Mouse (Mus musculus) intestine, postnatal 0 days (tissue): ENCODE results near the gene Stat3. TPM values are rescaled to one million over a fixed set of nuclear protein-coding genes. Genes with fewer than 3 reads are reported as not detected.

Experiments
- ATAC-seq: fragments of 200-750 bp; cut with Nextera tagmentation; 2 replicates; pipeline ENCODE4 v1.8.0; 2017; ENCODE audit warnings: mild to moderate bottlenecking, moderate TSS enrichment, moderate library complexity
- H3K27ac ChIP-seq: fragments of 300-500 bp; sonication (generic); 2 replicates; pipeline ENCODE4 v1.5.1; 2014; ENCODE audit warnings: mild to moderate bottlenecking, low read depth, low read length, moderate library complexity
- H3K27me3 ChIP-seq: fragments of 300-500 bp; sonication (generic); replicated peaks from 2 replicates; pipeline ENCODE4 v1.6.1; 2014; ENCODE audit warnings: low read length, mixed read lengths; ENCODE audit not compliant: control insufficient read depth, insufficient read depth
- H3K36me3 ChIP-seq: fragments of 300-500 bp; sonication (generic); 2 replicates; pipeline ENCODE4 v1.6.1; 2014; ENCODE audit warnings: mild to moderate bottlenecking, moderate library complexity; ENCODE audit not compliant: control insufficient read depth, insufficient read depth
- H3K4me1 ChIP-seq: fragments of 300-500 bp; sonication (generic); replicated peaks from 2 replicates; pipeline ENCODE4 v1.6.1; 2014; ENCODE audit warnings: antibody characterized with exemption, low read length, mixed read lengths; ENCODE audit not compliant: control insufficient read depth, insufficient read depth
- H3K4me2 ChIP-seq: fragments of 300-500 bp; sonication (generic); replicated peaks from 2 replicates; pipeline ENCODE4 v1.6.1; 2014; ENCODE audit warnings: low read depth, mild to moderate bottlenecking, moderate library complexity
- H3K4me3 ChIP-seq: fragments of 300-500 bp; sonication (generic); 2 replicates; pipeline ENCODE4 v1.5.1; 2014; ENCODE audit warnings: low read depth, low read length
- H3K9ac ChIP-seq: fragments of 300-500 bp; sonication (generic); 2 replicates; pipeline ENCODE4 v1.6.1; 2014; ENCODE audit warnings: mild to moderate bottlenecking, low read depth, low read length
- H3K9me3 ChIP-seq: fragments of 300-500 bp; sonication (generic); 2 replicates; pipeline ENCODE4 v1.6.1; 2016; ENCODE audit warnings: mixed run types; ENCODE audit not compliant: control insufficient read depth
- CTCF ChIP-seq: sonication (generic); IDR thresholded peaks from 2 replicates; pipeline ENCODE4 v1.5.1; 2016; ENCODE audit warnings: low read depth, mild to moderate bottlenecking, control low read depth, antibody characterized with exemption, moderate library complexity
- WGBS: fragments of 180-500 bp; shearing (Covaris S2); extraction: QIAGEN DNeasy Blood & Tissue Kit; methylation state at CpG from one replicate; pipeline ENCODE4 v1.1.7; 2014; 5-methylcytosine and 5-hydroxymethylcytosine counted together
- polyA plus RNA-seq: library from polyadenylated mRNA; unstranded; fragments of >200 nt; fragmentation: Nextera tagmentation; extraction: Ambion mirVana; gene quantifications from 2 replicates; pipeline ENCODE4 v1.2.1, GENCODE M21; 2015

Stat3 gene
- polyA plus RNA-seq, 1 experiment from 2014 or later = 61.2 TPM

GRCm38 (mm10) chr11:100962371-100962911 is 23.1 kb upstream of the Stat3 start:
- WGBS = 57% methylated on average over 9 of the region's 9 CpGs
- Histone ChIP-seq H3K9me3 (no peaks in the 10 kb centered on the region), H3K4me1 (peaks cover 7% of the 10 kb centered on the region; the same call in 1 of the 2 replicates), H3K4me2 (0 out of 2 replicates have a peak overlapping the region, but pooled peaks have one; percentile 9), H3K27me3 (peaks cover 10% of the 10 kb centered on the region; the same call in 1 of the 2 replicates), H3K4me3 (no peak overlapping the region), H3K9ac (peak overlapping the region; percentile 26; the same call in 1 of the 2 replicates), H3K27ac (peak overlapping the region; percentile 57; the same call in 1 of the 2 replicates), H3K36me3 (peaks cover 7% of the 10 kb centered on the region; the same call in 1 of the 2 replicates)
- peak; percentile 20; the same call in 1 of the 2 replicates for ATAC-seq
- no peak for TF ChIP-seq CTCF

- 28% methylated on average over 6 of the region's 6 CpGs for WGBS
- Histone ChIP-seq H3K9me3 (no peaks in the 10 kb centered on the region), H3K9ac (no peak overlapping the region), H3K4me2 (peak overlapping the region; percentile 13; the same call in 1 of the 2 replicates), H3K4me3 (no peak overlapping the region), H3K27ac (no peak overlapping the region), H3K36me3 (peaks cover 12% of the 10 kb centered on the region; the same call in 1 of the 2 replicates), H3K4me1 (peaks cover 7% of the 10 kb centered on the region; the same call in 1 of the 2 replicates), H3K27me3 (peaks cover 10% of the 10 kb centered on the region; the same call in 1 of the 2 replicates)
- TF ChIP-seq CTCF = no peak
- peak; percentile 32; the same call in 1 of the 2 replicates for ATAC-seq
Measured at GRCm38 (mm10) chr11:100960540-100960939, 21.2 kb upstream of the Stat3 start.

GRCm38 (mm10) chr11:100959826-100960225 is 20.5 kb upstream of the Stat3 start:
- TF ChIP-seq CTCF = no peak
- Histone ChIP-seq H3K27me3 (peaks cover 10% of the 10 kb centered on the region; the same call in 1 of the 2 replicates), H3K27ac (0 out of 2 replicates have a peak overlapping the region, but pooled peaks have one; percentile 0), H3K9me3 (no peaks in the 10 kb centered on the region), H3K9ac (no peak overlapping the region), H3K4me3 (peak overlapping the region; percentile 25; the same call in 1 of the 2 replicates), H3K36me3 (peaks cover 16% of the 10 kb centered on the region; the same call in 1 of the 2 replicates), H3K4me2 (peak overlapping the region; percentile 51), H3K4me1 (peaks cover 7% of the 10 kb centered on the region; the same call in 1 of the 2 replicates)
- ATAC-seq = no peak
- WGBS = 34% methylated on average over 3 of the region's 3 CpGs

DNA sequence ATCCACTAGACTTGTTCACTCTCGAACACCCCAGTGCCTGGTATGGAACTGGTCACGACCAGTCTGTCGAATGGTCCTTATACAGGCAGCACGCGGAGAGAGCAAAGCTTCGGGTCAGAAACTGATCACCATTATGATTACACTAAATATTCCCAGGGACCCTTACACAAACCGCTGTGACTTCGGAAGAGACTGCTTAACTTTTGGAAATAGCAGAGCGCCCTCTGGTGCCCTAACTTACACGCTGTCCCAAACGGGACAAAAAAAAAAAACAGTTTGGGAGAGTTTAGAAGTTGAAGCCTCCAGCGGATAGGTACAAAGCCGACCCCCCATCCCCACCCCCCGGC is 20.1 kb upstream of the Stat3 start:
- peaks cover 10% of the 10 kb centered on the region; the same call in 1 of the 2 replicates for H3K27me3 ChIP-seq
- H3K9ac ChIP-seq = no peak overlapping the region
- peaks cover 16% of the 10 kb centered on the region; the same call in 1 of the 2 replicates for H3K36me3 ChIP-seq
- peak overlapping the region; percentile 51 for H3K4me2 ChIP-seq
- H3K4me1 ChIP-seq = peaks cover 7% of the 10 kb centered on the region; the same call in 1 of the 2 replicates
- peak overlapping the region; percentile 25 for H3K4me3 ChIP-seq
- H3K27ac ChIP-seq = no peak overlapping the region
- ATAC-seq = no peak
- no peaks in the 10 kb centered on the region for H3K9me3 ChIP-seq
- WGBS = 6% methylated on average over 14 of the region's 14 CpGs
- TF ChIP-seq CTCF = peak; percentile 72

DNA sequence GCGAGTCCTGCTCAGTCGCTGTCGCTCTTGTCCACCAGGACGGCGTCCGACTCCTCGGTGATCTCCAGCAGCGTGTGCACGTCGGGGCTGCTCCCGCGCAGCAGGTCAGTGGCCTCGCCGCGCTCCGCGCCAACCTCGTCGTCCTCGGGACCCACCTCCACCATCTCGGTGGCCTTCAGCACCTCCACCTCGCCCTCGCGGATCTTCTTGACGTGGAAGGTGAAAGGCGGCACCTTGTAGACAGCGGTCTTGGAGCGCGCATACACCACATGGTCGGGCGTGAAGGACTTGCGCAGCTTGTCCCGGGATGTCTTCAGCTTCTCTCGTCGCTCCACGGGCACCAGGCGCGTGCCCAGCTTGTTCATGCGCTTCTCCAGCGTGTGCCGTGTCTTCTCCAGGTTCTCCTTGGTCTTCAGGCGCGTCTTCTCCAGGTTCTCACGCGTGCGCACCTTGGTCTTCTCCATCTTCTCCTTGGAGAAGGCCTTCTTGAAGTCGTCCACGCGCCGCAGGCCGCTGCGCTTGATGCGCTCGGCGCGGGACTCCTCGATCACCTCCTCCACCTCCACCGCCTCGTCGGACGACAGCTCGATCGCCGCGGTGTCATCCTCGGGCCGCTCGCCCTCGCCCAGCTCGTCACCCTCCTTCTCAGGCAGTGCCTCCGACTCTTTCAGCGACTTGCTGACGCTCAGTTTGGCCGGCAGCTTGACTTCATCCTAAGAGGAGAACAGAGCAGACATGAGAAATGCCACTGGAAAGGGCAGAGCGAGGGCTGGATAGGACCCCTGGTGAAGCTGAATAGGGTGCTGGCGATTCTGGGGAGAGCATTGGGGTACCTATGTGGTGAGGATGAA is 19.5 kb upstream of the Stat3 start:
- WGBS = 33% methylated on average over 76 of the region's 76 CpGs
- peaks cover 10% of the 10 kb centered on the region; the same call in 1 of the 2 replicates for H3K27me3 ChIP-seq
- no peak overlapping the region for H3K9ac ChIP-seq
- H3K9me3 ChIP-seq = no peaks in the 10 kb centered on the region
- peak overlapping the region; percentile 25 for H3K4me3 ChIP-seq
- TF ChIP-seq CTCF = no peak
- H3K4me2 ChIP-seq = peak overlapping the region; percentile 51
- peaks cover 7% of the 10 kb centered on the region; the same call in 1 of the 2 replicates for H3K4me1 ChIP-seq
- peaks cover 16% of the 10 kb centered on the region; the same call in 1 of the 2 replicates for H3K36me3 ChIP-seq
- H3K27ac ChIP-seq = no peak overlapping the region
- no peak for ATAC-seq
